Mouse (Mus musculus): ENCODE measurements around the gene Myef2.
A peak's percentile ranks its signal among the peaks of the same experiment; 100 is the strongest.
"Not testable (repeated sequence)": the region's sequence is repeated elsewhere in the genome, so short reads cannot be mapped to it uniquely, and the experiment has no call there.

Gene Myef2

GRCm38 (mm10) chr2:125123477-125123852 is at the start of gene Myef2:
Gene Myef2 (minus strand): TSS chr2:125123661.
- peak; percentile 70 for DNase-seq (ENCODE audit: low read depth, low spot score)

- DNase-seq (ENCODE audit: low read depth, low spot score): no peak
Observed at GRCm38 (mm10) chr2:125162012-125162470, 38.6 kb upstream of the Myef2 start.

DNA sequence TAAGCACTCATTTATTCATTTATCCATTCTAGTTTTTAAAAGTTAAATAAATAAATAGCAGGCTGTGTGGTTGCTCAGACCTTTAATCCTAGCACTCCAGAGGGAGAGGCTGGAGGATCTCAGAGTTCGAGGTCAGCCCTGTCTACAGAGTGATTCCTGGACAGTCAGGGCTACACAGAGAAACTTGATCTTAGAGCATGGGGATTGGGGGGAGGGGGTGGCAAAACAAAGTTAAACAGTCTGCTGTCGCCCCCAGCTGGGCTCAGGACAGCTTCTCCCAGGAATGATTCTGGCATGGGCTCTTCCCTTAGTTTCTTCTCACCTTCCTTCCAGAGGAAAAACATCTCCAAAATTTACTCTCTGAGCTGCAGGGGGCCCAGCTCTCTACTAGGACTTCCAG is 32.0 kb upstream of the Myef2 start:
- DNase-seq (ENCODE audit: low read depth, low spot score): no peak

DNA sequence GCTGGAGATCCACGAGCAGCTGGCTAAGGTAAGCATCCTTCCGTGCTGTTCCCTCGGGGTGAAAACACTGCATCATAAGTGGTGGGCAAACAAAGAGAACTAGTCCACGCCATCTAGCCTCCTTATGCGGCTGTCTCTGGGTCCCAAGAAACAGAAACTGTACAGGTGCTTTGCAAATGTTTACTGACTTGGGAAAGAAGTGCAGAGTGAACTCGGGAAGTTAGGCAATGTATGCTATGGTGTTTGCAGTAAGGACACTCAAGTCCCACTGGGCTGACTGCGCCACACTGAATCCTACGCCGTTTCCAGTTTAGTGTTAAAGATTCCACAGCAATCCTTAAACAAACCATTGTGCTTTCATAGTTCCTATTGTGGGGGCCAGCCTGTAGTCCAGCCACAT is 30.8 kb upstream of the Myef2 start:
- DNase-seq (ENCODE audit: low read depth, low spot score): no peak

GRCm38 (mm10) chr2:125152388-125152787 is 28.9 kb upstream of the Myef2 start, which contains the start of gene Slc12a1:
Gene Slc12a1 (plus strand): TSS chr2:125152505.
- DNase-seq (ENCODE audit: low read depth, low spot score): no peak

GRCm38 (mm10) chr2:125142336-125142735 is 18.9 kb upstream of the Myef2 start:
- DNase-seq (ENCODE audit: low read depth, low spot score): no peak

DNA sequence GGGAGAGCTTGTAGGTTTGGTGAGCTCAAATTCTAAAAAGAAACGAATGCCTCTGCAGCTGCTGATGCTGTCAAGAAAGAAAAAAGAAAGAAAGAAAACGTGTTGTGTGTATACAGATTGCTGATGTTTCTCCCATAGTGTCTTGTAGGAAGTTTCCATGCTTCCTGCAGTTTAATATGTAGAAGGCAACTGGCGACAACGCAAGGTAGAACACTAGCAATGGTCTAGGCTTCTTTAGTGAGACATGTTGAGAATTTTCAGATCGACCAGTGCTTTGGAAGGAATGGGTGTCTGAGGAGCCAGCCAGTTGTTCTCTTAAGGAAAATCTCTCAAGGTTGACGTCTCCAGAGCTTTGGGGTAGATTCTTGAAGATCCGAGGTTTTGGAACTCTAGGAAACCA is 13.4 kb upstream of the Myef2 start:
- DNase-seq (ENCODE audit: low read depth, low spot score): no peak

DNA sequence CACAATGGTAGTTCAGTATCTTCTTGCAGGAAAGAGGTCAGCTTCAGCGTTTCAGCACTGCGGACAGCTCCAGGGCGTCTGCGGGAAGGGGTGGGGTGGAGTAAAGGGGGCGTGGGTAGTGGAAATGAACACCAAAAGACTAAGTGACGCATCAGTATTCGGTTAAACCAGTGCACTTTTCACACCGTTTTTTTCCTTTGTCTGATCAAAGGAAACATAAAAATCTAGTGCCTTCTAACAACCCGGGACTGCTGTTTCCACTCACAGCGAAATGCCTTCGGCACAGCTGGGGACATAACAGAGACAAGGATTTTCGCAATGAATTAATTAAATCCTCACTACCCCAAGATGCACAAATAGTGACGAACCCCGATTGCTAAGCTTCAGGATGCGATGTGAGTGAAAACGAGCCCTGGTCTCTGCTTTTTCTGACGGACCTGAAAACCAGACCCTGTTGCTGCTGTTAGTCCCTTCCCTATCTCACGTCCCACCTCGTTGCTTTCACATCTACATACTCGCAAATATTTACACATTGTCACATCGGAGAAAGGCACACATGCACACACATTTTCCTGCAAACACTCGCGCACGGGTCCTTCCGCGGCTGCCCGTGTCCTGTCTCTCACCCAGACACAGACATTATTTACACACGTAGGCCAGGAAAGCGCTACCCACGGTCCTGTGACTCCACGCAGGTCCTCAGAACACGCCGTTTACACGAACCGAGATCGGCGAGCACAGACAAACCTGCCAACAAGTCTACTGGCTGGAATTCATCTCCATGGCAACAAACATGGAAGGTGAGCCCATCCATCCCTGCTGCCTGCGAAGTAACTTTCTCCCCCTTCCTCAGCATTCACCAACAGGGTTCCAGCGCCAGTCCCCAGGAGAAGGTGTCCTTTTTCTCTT is 12.7 kb upstream of the Myef2 start, which contains the start of gene Ctxn2:
Gene Ctxn2, plus strand, starts transcription at position 790 of the 909 bp plus-strand sequence.
- DNase-seq (ENCODE audit: low read depth, low spot score): peak; percentile 11

DNA sequence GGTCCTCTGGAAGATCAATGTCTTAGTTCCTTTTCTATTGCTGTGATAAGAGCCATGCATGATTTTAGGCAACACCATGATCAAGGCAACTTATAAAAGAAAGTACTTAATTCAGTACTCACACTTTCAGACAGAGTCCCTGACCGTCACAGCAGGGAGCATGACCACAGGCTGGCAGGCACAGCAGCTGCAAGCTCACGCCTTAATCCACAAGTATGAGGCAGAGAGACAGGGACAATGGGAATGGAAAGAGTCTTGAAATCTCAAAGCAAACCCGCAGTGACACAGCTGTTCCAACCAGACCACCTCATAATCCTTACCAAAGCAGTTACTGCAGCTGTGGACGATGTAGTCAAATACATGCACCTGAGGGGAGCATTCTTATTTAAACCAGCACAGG is 10.7 kb upstream of the Myef2 start:
- no peak for DNase-seq (ENCODE audit: low read depth, low spot score)

- DNase-seq (ENCODE audit: low read depth, low spot score): no peak
Observed at GRCm38 (mm10) chr2:125126792-125127191, 3.3 kb upstream of the Myef2 start.

DNA sequence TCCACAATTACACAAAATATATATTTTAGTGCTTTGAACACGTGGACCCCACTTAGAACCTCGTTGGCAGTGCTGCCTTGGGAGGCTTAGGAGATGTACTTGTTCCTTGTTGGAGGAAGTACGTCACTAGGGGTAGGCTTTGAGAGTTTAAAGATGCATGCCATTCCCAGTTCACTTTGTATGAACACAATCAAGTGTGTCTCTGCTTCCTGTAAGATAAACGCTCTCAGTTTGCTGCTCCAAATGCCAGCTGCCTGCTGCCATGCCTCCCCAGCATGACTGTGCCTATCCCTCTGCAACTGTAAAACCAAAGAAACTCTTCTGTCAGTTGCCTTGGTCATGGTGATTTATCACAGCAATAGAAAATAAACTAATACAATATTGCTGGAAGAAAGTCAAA is 2.4 kb upstream of the Myef2 start:
- DNase-seq (ENCODE audit: low read depth, low spot score): no peak

GRCm38 (mm10) chr2:125122624-125123476 is 611 bp downstream of the Myef2 start:
- peak; percentile 23 for DNase-seq (ENCODE audit: low read depth, low spot score)

DNA sequence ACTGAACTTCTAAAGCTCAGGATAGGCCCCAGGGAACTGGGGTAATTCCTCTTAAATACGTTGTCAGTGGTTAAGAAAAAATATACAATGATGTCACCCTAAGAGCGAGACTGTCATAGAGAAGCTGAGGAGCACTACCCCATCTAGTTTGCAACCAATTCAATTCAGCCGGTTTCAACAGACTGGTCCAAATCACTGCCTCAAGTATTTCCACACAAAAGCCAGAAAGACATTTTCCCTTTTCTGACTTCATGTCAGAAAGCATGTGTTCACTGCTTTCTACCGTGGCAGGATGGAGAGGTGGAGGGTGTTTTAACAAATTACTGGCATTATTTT is 1.2 kb downstream of the Myef2 start:
- DNase-seq (ENCODE audit: low read depth, low spot score): no peak

GRCm38 (mm10) chr2:125119381-125120110 is 3.9 kb downstream of the Myef2 start:
- DNase-seq (ENCODE audit: low read depth, low spot score): no peak

DNA sequence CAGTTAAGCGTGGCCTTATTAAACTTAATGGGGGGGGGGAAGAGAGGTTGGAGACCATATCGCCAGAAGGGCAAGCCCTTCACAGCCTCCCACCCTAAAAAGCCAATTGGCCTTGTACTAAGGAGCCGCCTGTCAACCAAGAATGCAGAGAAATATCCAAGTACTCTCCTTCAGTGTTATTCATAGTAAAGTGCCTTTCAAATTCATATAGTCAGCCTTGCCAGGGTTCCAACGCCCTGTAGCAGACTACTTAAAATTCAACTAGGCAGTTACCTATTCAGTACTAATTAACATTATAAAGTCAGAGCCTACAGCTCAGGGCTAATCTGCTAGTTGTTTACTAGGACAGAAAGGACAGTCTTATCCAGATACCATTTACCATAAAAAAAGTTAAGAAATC is 16.9 kb downstream of the Myef2 start:
- not testable (repeated sequence) for DNase-seq (ENCODE audit: low read depth, low spot score)

DNA sequence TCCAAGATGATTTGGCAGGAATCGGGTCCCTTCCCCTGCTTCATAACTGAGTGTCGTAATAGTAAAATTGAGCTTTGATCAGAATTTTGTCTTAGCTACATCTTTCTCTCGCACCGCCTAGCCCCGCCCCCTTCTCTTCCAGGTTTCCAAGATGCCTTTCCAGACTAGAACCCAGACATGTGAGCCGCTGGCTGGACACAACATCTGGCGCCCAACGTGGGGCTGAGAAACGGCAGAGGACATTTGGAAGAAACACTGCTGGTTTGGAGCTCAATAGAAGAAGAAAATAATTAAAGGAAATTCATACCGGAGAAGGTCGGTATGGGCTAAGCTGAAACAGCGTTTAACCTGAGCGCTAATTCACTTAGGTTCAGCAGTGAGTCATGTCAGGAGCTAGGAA is 19.0 kb downstream of the Myef2 start:
- not testable (repeated sequence) for DNase-seq (ENCODE audit: low read depth, low spot score)

GRCm38 (mm10) chr2:125092123-125092522 is 31.3 kb downstream of the Myef2 start:
- DNase-seq (ENCODE audit: low read depth, low spot score): not testable (repeated sequence)

DNA sequence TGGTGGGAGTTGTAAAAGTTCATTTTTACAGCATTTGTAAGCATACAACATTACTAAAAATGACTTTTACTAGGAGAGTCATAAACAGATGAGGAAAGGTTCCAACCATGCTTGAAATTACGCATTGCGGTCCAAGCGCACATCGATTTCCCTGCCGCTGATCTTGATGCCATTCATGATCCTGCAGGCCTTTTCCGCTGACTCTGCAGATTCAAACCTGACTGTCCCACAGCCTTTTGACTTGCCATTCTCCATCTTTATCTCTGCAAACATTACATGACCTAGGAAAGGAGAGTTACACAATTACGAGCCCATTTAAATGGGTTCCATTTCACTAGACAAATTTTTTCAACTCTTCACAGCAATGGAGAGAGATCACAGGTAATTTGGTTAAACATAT is 34.7 kb downstream of the Myef2 start:
- DNase-seq (ENCODE audit: low read depth, low spot score): no peak

DNA sequence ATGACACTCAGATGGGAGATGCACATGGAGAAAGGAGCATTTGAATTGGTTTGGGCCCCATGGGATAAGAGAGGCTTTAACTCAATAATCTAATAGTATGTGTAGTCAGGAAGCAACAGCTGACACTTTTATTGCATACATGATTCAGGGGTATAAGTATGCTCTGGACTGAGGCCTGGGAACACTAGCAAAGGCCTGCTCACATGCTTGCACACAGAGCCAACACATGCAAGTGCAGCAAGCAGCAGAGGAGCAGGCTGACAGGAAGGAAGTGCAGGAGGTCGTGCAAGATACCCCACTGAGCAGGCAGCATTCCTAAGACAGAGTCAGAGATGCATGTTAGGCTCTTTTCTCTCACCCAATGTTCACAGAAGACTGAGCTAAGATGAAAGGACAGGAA is 39.6 kb downstream of the Myef2 start:
- DNase-seq (ENCODE audit: low read depth, low spot score): no peak

- no peak for DNase-seq (ENCODE audit: low read depth, low spot score)
Observed at GRCm38 (mm10) chr2:125073056-125073780, 50.2 kb downstream of the Myef2 start.

- DNase-seq (ENCODE audit: low read depth, low spot score): no peak
Observed at GRCm38 (mm10) chr2:125068696-125069095, 54.8 kb downstream of the Myef2 start.
